Mouse (Mus musculus): ENCODE results near the gene Knl1.

Knl1 gene

DNA sequence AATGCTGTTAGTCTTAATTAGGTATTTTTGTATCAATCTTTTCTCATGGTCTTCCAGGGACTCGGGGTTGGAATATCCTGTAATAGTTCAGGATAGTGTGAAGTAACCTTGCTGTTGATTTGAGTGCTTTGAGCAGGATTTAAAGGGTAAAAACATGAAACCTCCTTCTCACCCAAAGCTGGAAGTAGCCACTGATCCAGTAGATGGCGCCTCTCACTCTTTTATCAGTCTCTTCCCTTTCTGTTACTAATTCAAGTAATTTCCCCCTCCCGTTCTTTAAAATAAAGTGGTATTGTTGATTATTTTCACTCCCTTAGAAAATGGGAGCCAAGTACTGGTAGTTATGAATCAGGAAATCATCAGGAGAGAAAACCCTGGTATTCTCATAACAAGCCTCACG, 6.0 kb upstream of the Knl1 start:
- DNase-seq, result no peak

DNA sequence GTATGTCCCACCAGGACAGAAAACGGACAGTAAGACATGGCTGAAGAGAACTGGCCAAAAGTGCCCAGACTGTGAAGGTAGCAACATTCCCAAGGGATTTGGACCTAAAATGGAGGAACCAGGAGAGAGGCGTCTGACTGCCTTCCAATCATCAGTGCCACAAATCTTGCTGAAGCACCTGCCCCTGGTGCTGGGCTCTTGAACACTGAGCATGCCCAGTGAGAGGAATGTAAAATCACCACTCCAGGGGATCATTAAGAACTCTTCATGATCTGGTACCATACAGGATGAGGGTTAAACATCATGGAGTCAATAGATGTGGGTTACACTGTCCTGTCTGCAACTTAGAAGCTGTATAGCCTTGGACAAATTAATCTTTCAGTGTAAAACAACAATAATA, 1.8 kb upstream of the Knl1 start:
- no peak for DNase-seq

DNA sequence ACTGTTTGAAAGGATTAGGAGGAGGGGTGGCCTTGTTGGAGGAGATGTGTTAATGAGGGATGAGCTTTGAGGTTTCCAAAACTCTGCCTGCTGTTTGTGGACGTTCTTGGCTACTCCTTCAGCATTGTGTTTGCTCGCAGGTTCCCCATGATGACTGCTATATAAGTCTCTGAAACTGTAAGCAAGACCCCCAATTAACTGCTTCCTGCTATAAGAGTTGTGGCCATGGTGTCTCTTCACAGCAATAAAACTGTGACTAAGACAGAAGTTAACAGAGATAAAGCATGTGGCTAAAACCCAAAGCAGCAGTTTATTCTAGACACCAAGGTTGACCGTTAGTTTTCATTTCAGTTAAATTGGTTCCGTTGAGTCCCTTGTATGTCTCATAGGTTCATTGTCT, 930 bp downstream of the Knl1 start:
- DNase-seq, result no peak

DNA sequence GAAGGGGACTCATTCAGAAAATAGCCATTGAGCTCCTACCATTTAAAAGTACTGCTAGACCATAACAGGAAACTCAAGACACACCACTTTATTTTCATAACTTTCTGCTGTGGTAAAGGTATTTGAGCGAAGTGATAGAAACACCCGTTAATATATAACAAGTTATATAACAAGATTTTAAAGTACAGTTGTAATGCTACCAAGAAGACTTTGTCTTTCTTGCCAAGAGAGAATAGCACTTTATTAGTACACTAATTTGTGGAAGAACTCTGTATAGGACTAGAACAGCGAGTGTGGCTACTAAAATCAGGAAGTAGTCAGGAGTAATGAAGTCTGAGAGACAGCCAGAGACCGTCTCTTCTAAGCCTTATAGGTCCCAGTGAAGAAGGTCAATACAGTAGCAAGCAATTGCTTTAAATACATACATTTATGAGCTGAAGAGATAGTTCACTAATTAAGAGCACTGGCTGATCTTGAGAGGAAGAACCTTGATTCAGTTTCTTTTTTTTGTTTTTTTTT, 3.3 kb downstream of the Knl1 start:
- DNase-seq, result no peak

DNA sequence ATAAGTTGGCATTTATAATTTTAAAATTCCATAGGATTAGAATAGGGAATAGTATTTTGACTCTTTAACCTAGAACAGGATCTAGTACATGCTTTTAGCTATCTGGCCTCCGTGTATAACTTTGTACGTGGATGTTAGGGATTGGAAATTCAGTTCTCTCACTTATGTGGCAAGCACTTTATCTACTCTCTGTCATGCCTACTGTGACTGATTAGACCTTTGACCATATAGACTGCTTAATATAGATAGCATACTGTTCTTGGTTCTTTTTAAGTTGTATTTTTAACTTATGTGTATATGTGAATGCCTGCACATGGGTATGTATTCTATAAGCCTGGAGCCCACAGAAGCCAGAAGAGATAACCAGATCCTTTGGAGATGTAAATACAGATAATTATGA, 13.2 kb downstream of the Knl1 start:
- no peak for DNase-seq

DNA sequence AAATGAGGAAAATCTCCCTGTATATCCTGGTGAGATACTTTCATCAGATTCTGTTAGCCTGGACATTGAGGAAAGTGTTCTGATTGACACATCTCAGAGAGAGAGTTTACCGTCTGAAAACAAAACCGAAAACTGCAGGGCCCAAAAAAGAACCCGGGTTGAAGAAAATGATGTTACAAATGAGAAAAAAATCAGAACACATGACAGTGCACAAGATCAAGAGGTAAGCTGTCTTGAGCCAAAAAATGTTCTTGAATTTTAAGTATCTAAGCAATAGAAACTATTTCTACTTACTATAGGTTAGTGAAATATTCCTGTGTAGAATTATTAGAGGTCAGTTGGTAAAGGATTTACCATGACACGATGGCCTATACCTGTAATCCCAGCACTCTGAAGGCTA, 25.5 kb downstream of the Knl1 start:
- DNase-seq, result no peak

DNA sequence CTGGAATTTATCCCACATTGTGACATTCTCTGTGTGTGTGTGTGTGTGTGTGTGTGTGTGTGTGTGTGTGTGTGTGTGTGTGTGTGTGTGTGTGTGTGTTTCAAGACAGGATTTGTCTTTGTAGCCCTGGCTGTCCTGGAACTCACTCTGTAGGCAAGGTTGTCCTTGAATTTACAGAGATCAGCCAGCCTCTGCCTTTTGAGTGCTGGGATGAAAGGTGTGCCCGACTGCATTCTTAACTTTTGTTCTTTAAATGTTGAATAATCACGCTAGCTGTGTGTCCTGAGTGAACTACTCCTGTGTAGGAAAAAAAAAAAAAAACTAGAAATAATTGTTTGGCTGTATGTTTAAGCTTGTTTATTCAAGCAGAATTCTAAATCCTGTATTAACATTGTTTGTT, 39.2 kb downstream of the Knl1 start:
- no peak for DNase-seq

DNA sequence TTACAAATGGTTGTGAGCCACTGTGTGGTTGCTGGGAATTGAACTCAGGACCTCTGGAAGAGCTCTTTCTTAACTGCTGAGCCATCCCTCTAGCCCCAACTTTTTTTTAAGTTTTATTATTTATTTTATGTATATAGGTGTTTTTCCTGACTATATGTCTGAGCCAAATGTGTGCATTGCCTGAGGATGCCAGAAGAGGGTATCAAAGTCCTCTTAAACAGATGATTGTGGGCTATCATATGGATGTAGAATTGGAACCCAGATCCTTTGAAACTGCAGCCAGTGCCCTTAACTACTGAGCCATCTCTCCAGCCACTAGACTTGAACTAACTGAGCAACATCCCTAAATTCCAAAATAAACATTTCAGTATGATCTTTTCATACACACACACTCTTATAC, 54.6 kb downstream of the Knl1 start:
- no peak for DNase-seq

DNA sequence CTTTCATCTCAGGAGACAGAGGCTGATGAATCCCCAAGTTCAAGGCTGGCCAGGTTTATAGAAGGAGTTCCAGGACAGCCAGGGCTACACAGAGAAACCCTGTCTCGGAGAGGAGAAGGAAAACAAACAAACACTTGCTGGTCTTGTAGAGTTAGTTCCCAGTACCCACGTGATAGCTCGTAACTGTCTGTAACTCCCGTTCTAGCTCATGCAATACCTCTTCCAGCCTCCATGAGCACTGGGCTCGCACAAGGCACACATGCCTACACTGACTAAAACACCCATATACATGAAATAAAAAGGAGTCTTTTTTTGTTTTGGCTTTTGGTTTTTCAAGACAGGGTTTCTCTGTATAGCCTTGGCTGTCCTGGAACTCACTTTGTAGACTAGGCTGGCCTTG, 59.7 kb downstream of the Knl1 start:
- no peak for DNase-seq

DNA sequence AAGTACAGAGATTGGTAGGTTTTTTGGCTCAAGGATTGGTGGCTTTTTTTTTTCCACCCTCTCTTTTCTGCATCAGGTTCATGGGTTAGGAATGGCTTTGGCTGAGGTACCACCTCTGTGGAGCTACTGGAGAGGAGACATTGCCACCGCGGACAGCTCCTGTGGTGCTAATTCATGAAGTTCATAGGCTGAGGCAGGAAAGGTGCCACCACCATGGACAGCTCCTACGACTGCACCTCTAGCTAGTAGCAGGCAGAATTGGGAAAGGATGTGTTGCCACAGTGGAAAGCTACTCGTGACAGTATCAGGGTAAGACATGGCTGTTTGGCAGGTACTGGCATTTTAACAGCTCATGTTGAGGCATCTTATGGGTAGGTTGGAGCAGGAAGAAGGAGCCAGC, 61.6 kb downstream of the Knl1 start:
- peak; percentile 8 to 17 for DNase-seq

DNA sequence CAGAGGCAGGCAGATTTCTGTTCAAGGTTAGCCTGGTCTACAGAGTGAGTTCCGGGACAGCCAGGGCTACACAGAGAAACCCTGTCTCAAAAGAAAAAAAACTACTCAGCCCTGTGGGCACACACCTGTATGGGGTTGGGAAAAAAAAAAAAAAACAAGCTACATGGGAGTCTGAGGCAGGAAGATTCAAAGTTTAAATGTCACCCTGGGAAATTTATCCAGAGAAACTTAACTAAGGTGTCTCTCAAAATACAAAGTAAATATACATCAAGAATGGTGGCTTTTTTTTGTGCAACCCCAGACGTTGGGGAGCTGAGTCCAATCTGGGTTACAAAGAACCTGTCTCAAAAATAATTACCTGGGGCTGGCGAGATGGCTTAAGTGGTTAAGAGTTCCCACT, 64.1 kb downstream of the Knl1 start:
- no peak for DNase-seq

DNA sequence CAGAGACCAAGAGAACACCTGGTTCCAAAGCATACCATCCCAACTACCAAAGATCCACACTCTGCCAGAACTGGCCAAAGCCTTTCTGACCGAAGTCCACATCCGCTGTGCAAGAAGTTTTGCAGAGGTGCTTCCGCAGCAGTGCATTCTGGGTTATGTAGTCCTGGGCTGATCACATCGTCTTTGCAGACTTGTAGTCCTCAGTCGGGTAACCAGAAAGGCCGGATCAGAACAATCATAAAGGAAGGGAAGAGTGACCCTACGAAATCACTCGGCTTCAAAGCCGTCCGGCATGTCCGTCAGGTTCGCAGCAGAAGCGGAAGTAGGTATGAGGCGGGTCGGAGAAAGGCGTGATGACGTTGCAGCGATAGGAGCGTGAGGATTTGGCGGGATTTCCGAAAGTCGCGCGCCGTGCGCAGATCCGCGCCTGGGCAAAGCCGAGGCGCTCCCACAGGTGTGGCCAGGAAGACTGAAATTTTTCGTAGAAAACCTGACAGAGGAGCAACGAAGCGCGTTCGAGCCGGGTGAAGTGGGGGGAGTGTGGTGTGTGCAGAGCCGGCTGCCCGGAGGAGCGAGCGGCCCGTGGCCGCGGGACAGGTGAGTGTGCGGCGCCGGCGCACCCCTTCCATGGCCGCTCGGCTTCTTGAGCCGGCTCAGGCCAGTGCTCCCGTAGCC, 65.7 kb downstream of the Knl1 start, which contains the start of gene Rad51:
TSS of gene Rad51 (plus strand) at position 356 of the 675 bp plus-strand sequence.
- peak; percentile 78 to 80 for DNase-seq

DNA sequence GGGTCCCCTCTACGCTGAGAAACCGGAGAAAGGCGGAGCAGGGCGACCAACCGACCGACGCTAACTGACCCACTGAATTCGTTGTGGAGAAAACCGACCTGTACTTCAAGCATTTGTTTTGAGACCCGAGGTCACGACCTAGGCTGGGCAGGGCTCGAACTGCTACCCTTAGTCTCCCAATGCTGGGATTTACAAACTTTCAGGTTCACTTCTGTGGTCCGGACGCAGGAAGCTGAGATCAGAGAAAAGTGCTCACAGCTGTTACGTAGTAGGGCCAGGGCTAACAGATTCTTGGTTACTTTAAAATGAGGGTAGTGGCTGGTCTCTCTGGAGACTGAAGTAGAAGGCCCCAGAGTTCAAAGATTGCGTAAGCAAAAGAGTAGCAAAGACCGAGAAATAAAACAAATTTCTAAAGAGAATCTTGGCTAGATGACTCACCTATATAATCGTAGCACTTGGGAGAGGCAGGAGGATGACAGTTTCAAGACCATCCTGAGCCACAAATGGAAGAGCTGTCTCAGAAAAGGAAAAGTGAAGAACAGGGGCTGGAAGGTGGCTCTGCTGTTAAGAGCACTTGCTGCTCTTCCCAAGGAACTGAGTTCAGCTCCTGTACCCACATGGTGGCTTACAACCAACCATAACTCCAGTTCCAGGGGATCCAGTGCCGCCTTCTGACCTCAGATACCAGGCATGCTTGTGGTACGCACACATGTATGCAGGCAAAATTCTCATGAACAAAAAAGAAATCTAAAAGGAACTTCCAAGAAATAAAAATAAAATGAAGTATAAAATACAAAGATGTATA, 66.4 kb downstream of the Knl1 start:
- no peak for DNase-seq

DNA sequence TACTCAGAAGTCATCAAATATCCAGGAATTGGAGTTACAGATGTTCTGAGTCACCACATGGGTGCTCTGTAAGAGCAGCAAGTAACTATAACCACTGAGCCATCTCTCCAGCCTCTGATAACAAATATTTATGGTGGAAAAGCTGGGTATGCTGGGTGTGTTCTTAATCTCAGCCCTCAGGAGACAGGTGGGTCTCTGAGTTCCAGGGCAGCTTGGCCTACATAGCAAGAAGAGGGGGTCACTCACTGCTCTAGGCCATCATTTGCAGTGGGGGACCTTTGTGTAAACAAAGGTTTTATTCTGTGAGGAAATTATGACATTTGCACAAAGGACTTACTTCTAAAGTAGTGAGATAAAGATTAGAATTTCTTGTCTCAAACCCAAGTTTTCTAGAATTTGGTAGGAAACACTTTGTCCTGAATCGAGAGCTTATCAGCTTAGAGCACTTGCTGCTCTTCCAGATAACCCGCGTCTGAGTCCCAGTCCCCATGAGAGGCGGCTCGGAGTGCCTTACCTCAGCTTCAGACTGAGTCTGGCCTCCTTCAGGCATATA, 89.5 kb downstream of the Knl1 start:
- DNase-seq, result no peak

DNA sequence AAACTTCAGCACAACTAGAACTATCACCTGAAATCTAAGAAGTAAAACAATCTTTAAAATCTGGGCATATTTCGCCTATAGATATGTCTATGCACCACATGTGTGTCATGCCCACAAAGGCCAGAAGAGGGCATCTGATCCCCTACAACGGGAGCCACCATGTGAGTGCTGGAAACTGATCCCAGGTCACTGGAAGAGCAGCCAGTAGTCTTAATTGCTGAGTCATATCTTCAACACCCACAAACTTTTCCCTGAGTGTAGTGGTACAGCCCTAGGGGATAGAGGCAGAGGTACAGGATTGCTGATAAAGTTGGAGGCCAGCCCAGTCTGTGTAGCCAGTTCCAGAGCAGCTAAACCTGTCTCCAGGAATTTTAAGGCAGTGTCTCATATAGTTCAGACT, 98.3 kb downstream of the Knl1 start:
- DNase-seq, result peak in 1 of 2 experiments; percentile 9

DNA sequence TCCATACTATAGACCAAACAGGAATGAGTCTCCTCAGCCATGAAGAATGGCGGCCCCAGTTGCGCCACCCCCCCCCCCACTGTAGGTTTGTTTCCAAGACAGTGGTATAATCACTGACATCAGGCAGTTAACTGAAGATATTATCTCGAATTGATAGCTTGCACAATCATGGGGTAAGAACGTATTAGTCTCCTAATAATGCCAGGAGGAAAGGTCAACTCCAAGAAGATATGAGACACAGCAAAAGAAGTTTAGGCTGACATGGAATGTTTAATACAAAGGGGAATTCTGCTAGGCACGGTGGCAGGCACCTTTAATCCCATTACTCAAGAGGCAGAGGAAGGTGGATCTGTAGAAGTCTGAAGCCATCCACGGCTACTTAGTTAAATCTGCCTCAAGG, 99.5 kb downstream of the Knl1 start:
- DNase-seq, result no peak

DNA sequence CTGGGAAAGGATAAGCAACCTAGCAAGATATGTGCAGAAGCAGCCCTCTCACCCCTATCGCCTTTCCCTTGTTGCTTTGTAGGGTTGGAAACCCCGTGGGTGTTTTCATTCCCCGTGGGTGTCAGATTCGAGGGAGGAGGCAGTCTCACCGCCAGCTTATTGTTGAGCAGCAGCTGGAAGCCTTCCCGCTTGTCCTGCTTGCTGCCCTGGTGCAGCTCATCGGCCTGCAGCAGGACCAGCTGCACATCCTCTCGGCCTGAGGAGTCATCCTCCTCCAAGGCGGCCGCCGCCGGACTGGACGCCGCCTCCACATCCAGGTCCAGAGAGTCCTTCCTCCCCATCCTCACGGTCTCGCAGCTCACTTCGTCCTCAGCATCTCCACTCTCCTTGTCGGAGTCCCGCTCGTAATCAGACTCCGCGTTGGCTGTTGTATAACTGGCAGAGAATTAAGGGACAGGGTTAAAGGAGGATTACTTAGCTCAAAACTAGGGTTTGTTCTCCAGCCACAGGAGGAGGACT, 100.3 kb downstream of the Knl1 start:
- no peak for DNase-seq

DNA sequence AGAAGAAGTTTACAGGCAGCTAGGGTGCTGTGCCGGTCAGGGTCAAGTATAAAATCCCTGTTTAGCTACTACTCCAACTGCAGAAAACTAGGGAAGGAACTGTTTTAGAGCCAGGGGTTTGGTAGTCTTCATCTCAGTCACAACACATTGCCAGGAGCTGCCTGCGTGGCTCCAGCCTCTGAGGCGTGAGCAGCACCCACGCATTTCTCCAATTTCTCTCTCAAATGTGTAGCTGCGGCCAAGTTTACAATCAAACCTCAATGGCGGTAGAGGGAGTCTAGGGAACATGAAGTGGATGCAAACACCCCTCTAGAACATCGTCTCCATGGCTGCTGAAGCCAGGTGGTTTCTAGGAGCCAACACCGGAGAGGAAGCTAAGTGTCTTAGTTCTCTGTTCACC, 100.9 kb downstream of the Knl1 start:
- DNase-seq, result no peak

DNA sequence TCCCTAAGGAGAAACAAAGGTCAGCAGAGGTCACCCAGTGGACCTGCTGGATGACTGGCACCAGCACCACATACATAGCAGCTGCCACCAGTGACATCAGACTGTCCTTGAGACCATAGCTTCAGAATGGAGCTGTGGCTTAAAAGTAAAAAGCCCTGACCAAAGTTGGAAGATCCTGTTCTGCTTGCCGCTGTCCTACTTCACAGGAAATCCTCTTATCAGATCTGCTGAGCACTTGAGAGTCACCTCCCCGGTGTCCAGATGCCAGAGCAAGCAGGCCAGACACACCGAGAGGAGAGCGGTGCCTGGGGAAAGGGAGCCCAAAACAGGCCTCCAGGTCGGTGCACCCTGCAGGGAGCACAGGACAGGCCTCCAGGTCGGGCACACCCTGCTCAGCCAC, 105.3 kb downstream of the Knl1 start:
- no peak for DNase-seq

DNA sequence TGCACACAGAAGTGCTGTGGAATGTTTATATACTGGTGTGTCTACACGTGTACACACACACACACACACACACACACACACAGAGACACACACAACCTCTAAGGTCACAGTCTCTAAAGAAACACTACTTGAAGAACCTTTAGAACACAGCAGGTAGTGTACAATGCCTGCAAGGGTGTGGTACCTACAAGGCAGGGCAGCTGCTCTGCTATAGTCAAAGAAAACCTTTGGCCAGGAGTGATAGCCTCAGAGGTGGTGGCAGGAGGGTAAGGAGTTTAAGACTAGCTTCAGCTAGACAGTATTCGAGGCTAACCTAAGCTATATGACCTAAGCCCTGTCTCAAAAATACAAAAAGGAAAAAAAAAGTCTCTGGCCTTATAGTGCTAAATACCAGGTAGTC, 107.8 kb downstream of the Knl1 start:
- no peak for DNase-seq

Data from thymus, postnatal 36 days (tissue).